Mouse (Mus musculus) adrenal gland, postnatal 25 days (tissue): ENCODE data around the gene Prr23a2. TPM values are rescaled to one million over a fixed set of nuclear protein-coding genes. Genes with fewer than 3 reads are reported as not detected.
A peak's percentile ranks its signal among the peaks of the same experiment; 100 is the strongest.

ENCODE experiments used
- DNase-seq: peaks from one replicate; pipeline ENCODE4 v3.0.0; 2021; ENCODE audit warnings: mixed read lengths
- long read RNA-seq: library from polyadenylated mRNA; stranded (forward); transcript quantifications from one replicate; pipeline ENCODE4 v2.0.0, GENCODE M21; 2021
- total RNA-seq: library from RNA; stranded (reverse); gene quantifications from 2 replicates; pipeline ENCODE4 v1.2.3, GENCODE M21; 2021

Gene Prr23a2
- total RNA-seq = not detected in 2 replicates
- long read RNA-seq = 0 reads

GRCm38 (mm10) chr9:98856210-98856609 is at the start of gene Prr23a2:
TSS of gene Prr23a2 (plus strand) at chr9:98856494.
- no peak for DNase-seq

DNA sequence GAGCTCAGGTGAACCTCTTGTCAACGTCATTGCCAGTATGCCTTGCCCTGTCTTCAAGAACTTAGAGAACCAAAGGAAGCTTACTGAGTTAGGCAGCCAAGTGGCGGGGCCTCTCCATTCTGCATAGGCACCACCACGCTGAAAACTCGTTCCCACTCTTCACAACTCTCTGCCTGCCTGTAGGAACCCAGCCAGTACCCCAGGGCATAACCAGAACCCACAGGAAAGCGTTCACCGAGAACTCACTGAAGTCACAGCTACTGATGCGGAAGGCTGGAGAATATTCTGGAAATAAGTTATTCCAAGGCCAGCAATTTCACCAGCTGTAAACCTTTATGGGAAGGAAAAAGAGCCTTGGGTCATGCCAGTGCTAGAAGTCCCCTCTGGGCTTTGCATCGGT is 48.7 kb upstream of the Prr23a2 start:
- DNase-seq = no peak

DNA sequence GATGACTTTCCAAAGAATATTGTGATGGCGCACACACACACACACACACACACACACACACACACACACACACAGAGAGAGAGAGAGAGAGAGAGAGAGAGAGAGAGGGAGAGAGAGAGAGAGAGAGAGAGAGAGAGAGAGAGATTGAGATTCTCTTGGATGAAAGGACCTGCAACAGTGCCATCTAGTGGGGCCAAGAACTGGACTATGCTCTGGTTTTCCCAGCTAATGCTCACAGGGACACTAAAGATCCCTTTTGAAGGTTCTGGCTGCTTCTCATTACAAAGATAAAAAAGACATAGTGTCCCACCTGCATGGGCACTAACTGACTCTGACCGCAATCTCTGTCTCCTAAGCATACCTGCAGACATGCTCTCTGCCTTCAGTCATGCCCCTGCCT is 46.8 kb upstream of the Prr23a2 start:
- peak; percentile 38 for DNase-seq

- no peak for DNase-seq
Measured at GRCm38 (mm10) chr9:98816066-98816465, 40.2 kb upstream of the Prr23a2 start.

- no peak for DNase-seq
Measured at GRCm38 (mm10) chr9:98817592-98817991, 38.7 kb upstream of the Prr23a2 start.

DNA sequence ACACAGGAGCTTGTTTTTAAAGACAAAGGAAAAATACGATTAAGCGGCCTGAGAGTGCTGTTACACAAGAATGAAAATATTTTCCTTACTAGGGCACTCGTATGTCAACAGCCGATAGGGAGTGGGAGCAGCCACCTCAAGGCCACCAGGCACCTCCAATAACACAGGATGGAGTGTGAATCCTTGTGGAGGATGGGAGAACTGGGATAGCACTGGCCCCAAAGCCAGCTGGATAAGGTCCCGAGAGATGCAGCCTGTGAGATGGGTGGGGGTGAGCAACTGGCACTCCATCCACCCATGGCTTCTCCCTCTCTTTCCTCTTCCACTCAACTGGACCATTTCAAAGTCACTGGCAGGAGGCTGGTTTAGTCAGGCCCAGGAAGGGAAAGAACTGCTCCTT is 37.3 kb upstream of the Prr23a2 start:
- no peak for DNase-seq

DNA sequence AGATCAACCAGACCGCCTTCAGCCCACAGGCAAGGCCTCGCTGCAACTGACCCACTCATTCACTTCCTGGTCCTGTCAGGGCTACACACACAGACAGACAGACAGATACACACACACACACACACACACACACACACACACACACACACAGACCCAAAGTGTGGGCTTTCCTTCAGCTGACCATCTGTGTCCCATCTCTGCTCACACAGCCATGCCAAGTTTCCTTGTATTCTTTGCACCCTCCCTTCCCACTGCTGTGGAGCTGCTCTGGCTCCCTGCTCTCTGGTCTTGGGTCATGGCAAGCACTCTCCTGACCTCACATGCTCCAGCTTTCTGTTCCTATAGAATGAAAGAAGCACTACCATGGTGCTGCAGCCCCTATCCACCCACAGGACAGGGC is 36.8 kb upstream of the Prr23a2 start:
- no peak for DNase-seq

GRCm38 (mm10) chr9:98820461-98820860 is 35.8 kb upstream of the Prr23a2 start:
- DNase-seq = no peak

- no peak for DNase-seq
Measured at GRCm38 (mm10) chr9:98821067-98821466, 35.2 kb upstream of the Prr23a2 start.

- no peak for DNase-seq
Measured at GRCm38 (mm10) chr9:98823805-98824204, 32.5 kb upstream of the Prr23a2 start.

DNA sequence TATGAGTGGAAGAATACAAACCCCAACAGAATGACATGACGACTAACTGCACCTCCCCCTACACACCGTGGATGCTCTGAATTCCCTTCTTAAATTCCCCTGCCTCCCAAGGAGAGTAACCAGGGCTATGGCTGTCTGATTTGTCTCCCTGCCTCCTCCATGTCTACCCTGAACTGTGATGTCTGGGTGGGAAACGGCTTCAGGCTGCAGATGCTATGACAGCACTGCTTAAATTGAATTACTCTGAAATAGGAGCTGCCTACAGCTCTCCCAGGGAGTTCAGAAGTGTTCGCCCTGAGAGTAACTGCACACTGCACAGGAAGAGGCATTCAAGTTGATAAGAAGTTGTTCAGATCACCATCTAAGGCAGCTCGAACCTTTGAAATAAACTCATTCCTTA is 26.8 kb upstream of the Prr23a2 start:
- no peak for DNase-seq

GRCm38 (mm10) chr9:98837537-98838074 is 18.7 kb upstream of the Prr23a2 start:
- DNase-seq = no peak

DNA sequence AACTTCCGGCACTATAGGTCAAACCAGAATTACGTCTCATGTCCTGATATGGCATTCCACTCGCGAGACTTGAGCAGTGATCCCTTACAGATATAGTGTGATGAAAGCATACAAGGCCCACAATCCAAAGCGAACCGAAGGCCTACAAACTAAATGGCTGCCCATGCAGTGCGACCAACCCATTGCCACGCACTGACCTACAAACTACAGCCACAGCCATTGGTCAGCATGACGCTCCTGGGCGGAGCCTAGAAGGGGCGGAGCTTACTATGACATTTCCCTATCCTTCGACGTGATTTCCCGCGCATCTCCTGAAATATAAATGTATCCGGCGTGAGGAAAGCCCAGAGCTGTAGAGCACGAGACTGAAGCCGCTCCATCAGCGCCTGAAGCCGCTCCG is 14.2 kb upstream of the Prr23a2 start, which contains the start of gene Prr23a1:
Prr23a1 (plus strand) TSS at position 387 of the 400 bp plus-strand sequence.
- DNase-seq = no peak

DNA sequence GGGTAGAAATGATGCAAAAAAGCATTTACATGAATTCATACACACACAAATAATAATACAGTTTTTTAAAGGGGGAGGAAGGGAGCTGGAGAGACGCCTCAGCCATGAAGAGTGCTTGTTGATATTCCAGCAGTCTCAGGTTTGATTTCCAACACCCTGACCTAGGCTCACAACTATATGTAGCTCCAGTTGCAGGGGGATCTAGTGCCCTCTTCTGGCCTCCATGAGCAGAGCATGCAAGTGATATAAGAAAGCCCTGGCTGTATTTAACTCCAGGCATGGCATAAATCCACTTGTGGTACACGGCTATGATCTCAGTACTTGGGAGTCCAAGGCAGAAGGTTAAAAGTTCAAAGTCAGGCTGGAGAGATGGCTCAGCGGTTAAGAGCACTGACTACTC is 7.2 kb downstream of the Prr23a2 start:
- DNase-seq = no peak

DNA sequence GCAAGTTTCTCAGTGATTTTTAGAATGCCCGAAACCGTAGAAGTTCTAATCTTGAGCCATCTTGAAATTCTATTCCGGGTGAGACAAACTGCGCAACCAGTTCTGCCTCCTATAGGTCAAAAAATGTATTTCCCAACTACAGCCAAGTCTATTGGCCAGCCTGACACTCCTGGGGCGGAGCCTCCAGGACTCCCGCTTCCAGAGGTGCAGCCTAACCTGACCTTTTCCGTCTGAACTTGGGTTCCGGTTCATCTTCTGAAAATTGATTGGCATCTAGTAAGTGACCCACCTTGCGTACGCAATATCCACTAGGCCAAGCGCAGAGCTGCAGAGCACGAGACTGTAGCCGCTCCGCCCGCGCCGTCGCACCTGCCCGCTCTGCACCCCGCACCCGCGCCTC is 8.3 kb downstream of the Prr23a2 start, which contains the start of gene Prr23a3:
Prr23a3 (plus strand) TSS at position 197 of the 400 bp plus-strand sequence.
- no peak for DNase-seq

DNA sequence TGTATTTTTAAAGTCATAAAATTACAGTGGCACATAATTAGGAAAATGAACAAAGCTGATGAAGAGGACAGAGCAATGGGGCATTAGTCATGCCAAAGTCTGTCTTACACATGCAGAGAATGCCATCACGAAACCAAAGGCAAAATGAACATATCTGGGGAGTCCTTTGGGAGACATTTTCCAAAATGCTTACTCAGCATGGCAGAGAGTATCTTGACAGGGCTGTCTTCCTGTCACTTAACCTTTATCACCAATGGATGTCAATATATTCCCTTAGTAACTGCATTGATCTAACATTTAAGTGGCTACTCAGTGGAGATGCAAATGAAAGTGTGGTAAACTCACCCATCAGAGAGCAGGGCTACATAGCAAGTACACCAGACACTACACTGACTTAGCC is 45.2 kb downstream of the Prr23a2 start:
- no peak for DNase-seq

GRCm38 (mm10) chr9:98902819-98903218 is 46.5 kb downstream of the Prr23a2 start, which contains the start of gene 7420426K07Rik:
TSS of gene 7420426K07Rik (plus strand) at chr9:98903119.
- DNase-seq = no peak

Other genes starting within 250 kb of the Prr23a2 start
- not detected in 2 replicates for gene Prr23a1, start 14.0 kb upstream of the Prr23a2 start, total RNA-seq
- gene Prr23a3, start 8.3 kb downstream of the Prr23a2 start, total RNA-seq = not detected in 2 replicates
- not detected in 2 replicates for gene 7420426K07Rik, start 46.6 kb downstream of the Prr23a2 start, total RNA-seq
- gene Foxl2, start 98.8 kb downstream of the Prr23a2 start, total RNA-seq = not detected in 2 replicates
- gene Faim, start 129.9 kb downstream of the Prr23a2 start, total RNA-seq = 25.5 and 29.5 TPM in 2 replicates
- not detected in 2 replicates for gene Gm1123, start 179.2 kb downstream of the Prr23a2 start, total RNA-seq